Comparison of ENCODE assay signal across 50 mouse cellular contexts in the genomic region with DNA sequence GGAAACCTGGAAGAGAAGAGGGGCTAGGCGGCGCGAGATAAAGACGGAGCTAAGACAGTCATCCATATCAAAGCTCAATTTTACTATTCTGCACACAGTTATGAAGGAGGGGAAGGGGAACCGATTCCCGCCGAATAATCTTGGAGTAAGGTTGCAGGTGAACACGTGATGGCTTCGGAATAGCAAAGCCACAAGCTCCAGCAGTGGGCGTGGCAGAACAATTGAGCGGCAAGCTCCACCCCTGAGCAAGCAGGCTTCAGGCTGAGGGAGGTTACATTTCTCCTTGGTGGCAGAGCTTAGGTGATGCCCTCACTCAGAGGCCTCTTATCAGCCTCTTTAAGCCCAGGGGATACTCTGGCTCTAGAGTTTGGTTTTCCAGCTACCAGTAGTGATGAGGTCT. TPM values are rescaled to one million over a fixed set of nuclear protein-coding genes. Genes with fewer than 3 reads are reported as not detected.
"Had no signal": no experiment of that assay in that cellular context is flagged by ENCODE, and none has a peak within 500 bp of the region (broad histone marks: within the 10 kb centered on the region; RNA-seq: fewer than 3 reads in every experiment).

No protein-coding gene starts in this region.

- H3K36me3 ChIP-seq: heart, embryonic 13.5 days; heart, embryonic 15.5 days; hindbrain, embryonic 10.5 days; hindbrain, embryonic 12.5 days; hindbrain, embryonic 13.5 days; hindbrain, embryonic 15.5 days; intestine, embryonic 15.5 days; kidney, embryonic 15.5 days had no signal

- H3K9me3 ChIP-seq: heart, embryonic 13.5 days; heart, embryonic 15.5 days; hindbrain, embryonic 13.5 days; intestine, embryonic 15.5 days; kidney, embryonic 15.5 days had no signal

- H3K27me3 ChIP-seq: heart, embryonic 13.5 days; heart, embryonic 15.5 days; hindbrain, embryonic 12.5 days; hindbrain, embryonic 13.5 days; hindbrain, embryonic 15.5 days; intestine, embryonic 15.5 days; kidney, embryonic 15.5 days had no signal

- H3K4me1 ChIP-seq: heart, embryonic 13.5 days; heart, embryonic 15.5 days; hindbrain, embryonic 10.5 days; hindbrain, embryonic 12.5 days; hindbrain, embryonic 13.5 days; hindbrain, embryonic 15.5 days; intestine, embryonic 15.5 days; kidney, embryonic 15.5 days had no signal

- DNase-seq: heart, postnatal 10 days; heart, postnatal 14 days; heart, postnatal 36 days; heart, postnatal 4 days; kidney, adult 11 months; kidney, adult 18-20 months; kidney, adult 2 months; kidney, adult 8-10 months; kidney, adult 9 months; kidney, postnatal 10 days; kidney, postnatal 14 days; kidney, postnatal 25 days; kidney, postnatal 36 days; kidney, postnatal 4 days; layer of hippocampus, adult 9-11 months; layer of hippocampus, postnatal 36 days had no signal

- H3K27ac ChIP-seq: heart, embryonic 13.5 days; heart, embryonic 15.5 days; hindbrain, embryonic 10.5 days; hindbrain, embryonic 12.5 days; hindbrain, embryonic 13.5 days; hindbrain, embryonic 14.5 days; hindbrain, embryonic 15.5 days; hindbrain, postnatal 0 days; intestine, embryonic 15.5 days; kidney, embryonic 15.5 days; kidney, postnatal 0 days; layer of hippocampus, adult 2 months; left cerebral cortex, adult 2 months had no signal

- H3K4me2 ChIP-seq: heart, embryonic 13.5 days; heart, embryonic 15.5 days; hindbrain, embryonic 12.5 days; hindbrain, embryonic 13.5 days; hindbrain, embryonic 14.5 days; hindbrain, embryonic 15.5 days; intestine, embryonic 15.5 days; kidney, embryonic 15.5 days had no signal

- ATAC-seq: hindbrain, embryonic 16.5 days; hindbrain, postnatal 0 days; inflammation-experienced regulatory T-cells, adult 6 months; intestine, embryonic 15.5 days; intestine, embryonic 16.5 days; intestine, postnatal 0 days had no signal

- H3K4me3 ChIP-seq: heart, embryonic 13.5 days; heart, embryonic 15.5 days; hindbrain, embryonic 10.5 days; hindbrain, embryonic 12.5 days; hindbrain, embryonic 13.5 days; hindbrain, embryonic 15.5 days; intestine, embryonic 15.5 days; kidney, embryonic 15.5 days; layer of hippocampus, adult 2 months; left cerebral cortex, adult 2 months had no signal

- H3K9ac ChIP-seq: heart, embryonic 13.5 days; heart, embryonic 15.5 days; hindbrain, embryonic 12.5 days; hindbrain, embryonic 13.5 days; hindbrain, embryonic 14.5 days; hindbrain, embryonic 15.5 days; intestine, embryonic 15.5 days; kidney, embryonic 15.5 days had no signal

RNA-seq across cellular contexts. Expression of a gene that starts 24.8 kb away (rescaled TPM):
- total RNA-seq: heart, postnatal 10 days; heart, postnatal 14 days; heart, postnatal 25 days; heart, postnatal 36 days; heart, postnatal 4 days; hematopoietic stem cell, adult 5-6 weeks; hindbrain, postnatal 0 days; layer of hippocampus, adult 18-20 months; layer of hippocampus, adult 2 months; layer of hippocampus, adult 8-10 months; layer of hippocampus, postnatal 10 days; layer of hippocampus, postnatal 14 days; layer of hippocampus, postnatal 25 days; layer of hippocampus, postnatal 36 days; left cerebral cortex, adult 18-20 months; left cerebral cortex, adult 2 months; left cerebral cortex, adult 8-10 months had no signal
- polyA plus RNA-seq: heart, embryonic 13.5 days; heart, embryonic 14.5 days; heart, embryonic 15.5 days; heart, embryonic 16.5 days; heart, postnatal 0 days; hindbrain, embryonic 10.5 days; hindbrain, embryonic 11.5 days; hindbrain, embryonic 12.5 days; hindbrain, embryonic 13.5 days; hindbrain, embryonic 14.5 days; hindbrain, embryonic 15.5 days; hindbrain, embryonic 16.5 days; inflammation-experienced regulatory T-cells, adult 6 months; intestine, embryonic 14.5 days; intestine, embryonic 15.5 days; intestine, embryonic 16.5 days; intestine, postnatal 0 days; kidney, embryonic 14.5 days; kidney, embryonic 15.5 days; kidney, embryonic 16.5 days; kidney, postnatal 0 days; large intestine, adult 2 months had no signal

RNA-seq across cellular contexts. Expression of a gene that starts 45.9 kb away (rescaled TPM):
- total RNA-seq: heart, postnatal 10 days; heart, postnatal 14 days; heart, postnatal 25 days; heart, postnatal 36 days; heart, postnatal 4 days; hematopoietic stem cell, adult 5-6 weeks; hindbrain, postnatal 0 days; layer of hippocampus, adult 18-20 months; layer of hippocampus, adult 2 months; layer of hippocampus, adult 8-10 months; layer of hippocampus, postnatal 10 days; layer of hippocampus, postnatal 14 days; layer of hippocampus, postnatal 25 days; layer of hippocampus, postnatal 36 days; left cerebral cortex, adult 18-20 months; left cerebral cortex, adult 2 months; left cerebral cortex, adult 8-10 months had no signal
- polyA plus RNA-seq: heart, embryonic 13.5 days; heart, embryonic 14.5 days; heart, embryonic 15.5 days; heart, embryonic 16.5 days; heart, postnatal 0 days; inflammation-experienced regulatory T-cells, adult 6 months; intestine, embryonic 14.5 days; intestine, embryonic 15.5 days; intestine, embryonic 16.5 days; intestine, postnatal 0 days; kidney, adult 2 months; kidney, embryonic 14.5 days; kidney, embryonic 15.5 days; kidney, embryonic 16.5 days; kidney, postnatal 0 days; large intestine, adult 2 months had no signal
